Mouse (Mus musculus) central nervous system, embryonic 11.5 days (tissue): ENCODE results near the gene Vmn1r30. TPM values are rescaled to one million over a fixed set of nuclear protein-coding genes. Genes with fewer than 3 reads are reported as not detected.

ENCODE experiments used
- polyA plus RNA-seq: library from polyadenylated mRNA; depleted of rRNA; stranded (reverse); fragments of >200 nt; gene quantifications from 2 replicates; pipeline ENCODE4 v1.2.3, GENCODE M21; 2012; rRNA removed

The Vmn1r30 gene
- not detected in 2 replicates for polyA plus RNA-seq

DNA sequence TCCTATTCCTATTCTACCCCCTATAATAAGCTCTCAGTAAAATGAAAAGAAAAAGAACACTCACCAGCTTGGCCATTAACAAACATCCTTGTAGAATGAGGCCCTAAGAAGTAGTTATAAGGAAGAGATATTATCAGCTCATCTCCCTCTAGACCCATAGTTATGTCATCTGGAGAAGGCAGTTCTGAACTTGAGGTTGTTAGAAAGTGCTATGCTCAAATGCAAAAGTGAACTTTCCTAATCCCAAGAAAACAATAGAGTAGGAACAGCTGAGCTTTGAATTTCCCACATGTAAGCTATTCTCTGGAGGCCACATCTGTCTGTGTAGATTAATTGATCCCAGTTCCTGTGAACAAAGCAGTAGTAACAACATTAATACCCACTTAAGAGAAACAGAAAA is at the start of gene Vmn1r30:
TSS of gene Vmn1r30 (minus strand) at position 101 of the 400 bp plus-strand sequence.

DNA sequence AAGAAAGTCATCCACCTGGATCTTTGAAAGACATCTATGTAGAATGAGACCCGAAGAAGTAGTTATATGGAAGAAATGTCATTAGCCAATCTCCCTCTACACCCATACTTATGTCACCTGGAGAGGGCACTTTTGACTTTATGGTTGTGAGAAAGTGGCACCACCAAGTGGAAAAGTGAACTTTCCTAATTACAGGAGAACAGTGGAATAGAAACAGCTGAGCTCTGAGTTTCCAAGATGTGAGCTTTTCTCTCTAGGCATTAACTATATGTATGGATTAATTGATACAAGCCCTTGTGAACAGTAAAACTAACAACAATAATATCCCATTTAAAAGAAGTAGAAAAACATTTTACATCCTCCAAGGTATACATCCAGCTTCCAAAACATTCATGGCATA is 32.0 kb upstream of the Vmn1r30 start, which contains the start of gene Vmn1r31:
TSS of gene Vmn1r31 (minus strand) at position 101 of the 400 bp plus-strand sequence.

Other genes with a start within 250 kb of the Vmn1r30 start
- gene Vmn1r27, start 224.6 kb downstream of the Vmn1r30 start, polyA plus RNA-seq = not detected in 2 replicates
- gene Vmn1r28, start 181.3 kb downstream of the Vmn1r30 start, polyA plus RNA-seq = not detected in 2 replicates
- not detected in 2 replicates for gene Vmn1r29, start 141.8 kb downstream of the Vmn1r30 start, polyA plus RNA-seq
- gene Vmn1r31, start 31.9 kb upstream of the Vmn1r30 start, polyA plus RNA-seq = not detected in 2 replicates
- gene Abcg2, start 141.1 kb upstream of the Vmn1r30 start, polyA plus RNA-seq = 29.3 and 41.9 TPM in 2 replicates